Mouse (Mus musculus): ENCODE results near the gene Rapgef5. TPM values are rescaled to one million over a fixed set of nuclear protein-coding genes. Genes with fewer than 3 reads are reported as not detected.

The Rapgef5 gene
- total RNA-seq, 1 experiment = 9.9 TPM

DNA sequence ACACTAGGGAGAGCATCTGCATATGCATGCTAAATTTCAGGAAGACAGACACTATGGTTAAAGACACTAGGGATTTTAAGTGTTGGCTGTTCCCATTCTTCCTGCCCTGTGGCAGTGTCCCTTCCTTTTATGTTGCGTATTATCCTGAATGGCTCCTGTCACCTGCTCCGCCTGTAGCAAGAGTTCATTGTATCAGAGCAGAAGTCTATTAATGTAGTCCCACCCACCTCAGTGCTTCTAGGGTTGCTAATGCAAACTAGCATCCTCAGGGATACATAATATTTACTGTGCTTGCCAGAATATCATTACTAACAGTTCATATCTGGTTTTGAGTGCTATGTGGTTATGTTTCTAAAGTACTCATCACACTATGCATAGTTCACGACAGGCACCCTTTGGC lies 96.4 kb downstream of the Rapgef5 start:
- Histone ChIP-seq H3K27ac (ENCODE audit: insufficient read depth, low read depth, low read length, poor library complexity, severe bottlenecking) (no peak overlapping the region), H3K4me3 (ENCODE audit: insufficient read depth in 1 of 2, low read depth in 1 of 2, low read length in 2 of 2, poor library complexity in 1 of 2, severe bottlenecking in 1 of 2) (no peak overlapping the region), H3K9ac (ENCODE audit: insufficient read depth, low read depth, low read length, poor library complexity, severe bottlenecking) (no peak overlapping the region), H3K36me3 (ENCODE audit: control insufficient read depth, insufficient read depth, low read length, poor library complexity, severe bottlenecking) (no peaks in the 10 kb centered on the region), H3K4me1 (ENCODE audit: control insufficient read depth in 2 of 2, insufficient read depth in 2 of 2, low read length in 2 of 2, poor library complexity in 1 of 2) (peaks cover 2% of the 10 kb centered on the region in 2 experiments; a peak in 1 of 4 replicates), H3K9me3 (ENCODE audit: control insufficient read depth, insufficient read depth, low read depth, low read length) (no peaks in the 10 kb centered on the region)
- no peak for TF ChIP-seq HCFC1 (IDR thresholded peaks at IDR 0.05; ENCODE audit: borderline replicate concordance, insufficient read depth, low read length)
- no peak for TF ChIP-seq MAFK (IDR thresholded peaks at IDR 0.05; ENCODE audit: insufficient read depth, low read depth, low read length)
- no peak for TF ChIP-seq ZNF384 (IDR thresholded peaks at IDR 0.05; ENCODE audit: low read depth, low read length)
- no peak for TF ChIP-seq ZC3H11A (IDR thresholded peaks at IDR 0.05; ENCODE audit: borderline replicate concordance, low read depth, low read length)
- no peak for TF ChIP-seq CHD2 (IDR thresholded peaks at IDR 0.05; ENCODE audit: low read depth, low read length)
- DNase-seq (ENCODE audit: low read depth, low spot score) = no peak
- in situ Hi-C loops (cut with MboI; ENCODE audit: low sequenced_read_pairs in 2 of 2, unreplicated experiment in 2 of 2) = no loop called here

DNA sequence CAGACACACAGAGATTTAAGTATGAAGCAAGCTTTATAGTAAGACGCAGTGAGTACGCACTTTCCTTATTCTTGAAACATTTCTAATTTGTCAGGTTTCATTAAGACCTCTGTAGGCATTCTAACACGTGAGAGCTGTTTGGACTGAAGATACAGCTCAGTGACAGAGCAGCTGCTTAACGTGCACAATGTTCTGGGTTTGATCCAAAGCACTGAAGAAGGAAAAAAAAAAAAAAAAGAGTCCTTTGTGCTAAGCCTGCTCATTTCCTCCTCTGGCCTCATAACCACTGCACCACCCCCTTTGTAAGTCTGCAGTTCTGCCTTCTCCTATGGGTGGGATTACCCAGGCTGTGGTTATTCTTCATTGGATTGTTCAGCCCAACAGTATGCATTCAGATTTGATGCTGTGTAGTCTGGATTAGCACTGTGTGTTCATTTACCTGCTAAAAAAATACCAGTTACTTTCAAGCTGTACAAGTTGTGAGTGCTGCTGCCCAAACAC lies 103.3 kb downstream of the Rapgef5 start:
- no peak for DNase-seq (ENCODE audit: low read depth, low spot score)
- in situ Hi-C loops (cut with MboI; ENCODE audit: low sequenced_read_pairs in 2 of 2, unreplicated experiment in 2 of 2) = no loop called here
- Histone ChIP-seq H3K27ac (ENCODE audit: insufficient read depth, low read depth, low read length, poor library complexity, severe bottlenecking) (no peak overlapping the region), H3K4me3 (ENCODE audit: insufficient read depth in 1 of 2, low read depth in 1 of 2, low read length in 2 of 2, poor library complexity in 1 of 2, severe bottlenecking in 1 of 2) (no peak overlapping the region), H3K36me3 (ENCODE audit: control insufficient read depth, insufficient read depth, low read length, poor library complexity, severe bottlenecking) (no peaks in the 10 kb centered on the region), H3K4me1 (ENCODE audit: control insufficient read depth in 2 of 2, insufficient read depth in 2 of 2, low read length in 2 of 2, poor library complexity in 1 of 2) (peaks cover 0 to 2% of the 10 kb centered on the region in 2 experiments; a peak in 2 of 4 replicates), H3K9ac (ENCODE audit: insufficient read depth, low read depth, low read length, poor library complexity, severe bottlenecking) (no peak overlapping the region), H3K9me3 (ENCODE audit: control insufficient read depth, insufficient read depth, low read depth, low read length) (no peaks in the 10 kb centered on the region)
- no peak for TF ChIP-seq ZC3H11A (IDR thresholded peaks at IDR 0.05; ENCODE audit: borderline replicate concordance, low read depth, low read length)
- TF ChIP-seq CHD2 (IDR thresholded peaks at IDR 0.05; ENCODE audit: low read depth, low read length) = no peak
- TF ChIP-seq HCFC1 (IDR thresholded peaks at IDR 0.05; ENCODE audit: borderline replicate concordance, insufficient read depth, low read length) = no peak
- no peak for TF ChIP-seq ZNF384 (IDR thresholded peaks at IDR 0.05; ENCODE audit: low read depth, low read length)
- no peak for TF ChIP-seq MAFK (IDR thresholded peaks at IDR 0.05; ENCODE audit: insufficient read depth, low read depth, low read length)

DNA sequence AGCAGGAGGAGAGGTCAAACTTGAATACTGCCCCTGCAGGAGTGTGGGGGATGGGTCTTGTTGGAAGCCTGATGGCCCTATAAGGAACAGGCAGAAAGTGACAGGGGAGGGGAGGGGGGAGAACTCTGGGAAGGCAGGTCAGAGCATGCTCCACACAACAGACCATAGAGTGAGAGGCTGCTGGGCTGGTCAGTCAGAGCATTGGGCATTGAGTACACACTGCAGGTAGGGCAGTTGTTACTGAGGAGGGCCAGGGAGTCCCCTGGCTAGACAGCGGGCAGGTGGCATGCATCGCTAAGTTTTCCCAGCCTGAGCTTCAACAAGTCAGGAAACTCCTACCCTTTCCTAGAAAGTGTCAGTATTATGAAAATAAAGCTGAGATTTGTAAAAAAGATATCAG lies 106.7 kb downstream of the Rapgef5 start:
- H3K9ac ChIP-seq (ENCODE audit: insufficient read depth, low read depth, low read length, poor library complexity, severe bottlenecking) = no peak overlapping the region
- H3K9me3 ChIP-seq (ENCODE audit: control insufficient read depth, insufficient read depth, low read depth, low read length) = no peaks in the 10 kb centered on the region
- H3K4me3 ChIP-seq (ENCODE audit: insufficient read depth in 1 of 2, low read depth in 1 of 2, low read length in 2 of 2, poor library complexity in 1 of 2, severe bottlenecking in 1 of 2) = no peak overlapping the region
- in situ Hi-C loops (cut with MboI; ENCODE audit: low sequenced_read_pairs in 2 of 2, unreplicated experiment in 2 of 2) = no loop called here
- peaks cover 0 to 2% of the 10 kb centered on the region in 2 experiments; a peak in 2 of 4 replicates for H3K4me1 ChIP-seq (ENCODE audit: control insufficient read depth in 2 of 2, insufficient read depth in 2 of 2, low read length in 2 of 2, poor library complexity in 1 of 2)
- H3K36me3 ChIP-seq (ENCODE audit: control insufficient read depth, insufficient read depth, low read length, poor library complexity, severe bottlenecking) = no peaks in the 10 kb centered on the region
- H3K27ac ChIP-seq (ENCODE audit: insufficient read depth, low read depth, low read length, poor library complexity, severe bottlenecking) = no peak overlapping the region
- no peak for DNase-seq (ENCODE audit: low read depth, low spot score)
- TF ChIP-seq MAFK (IDR thresholded peaks at IDR 0.05; ENCODE audit: insufficient read depth, low read depth, low read length) (no peak), ZC3H11A (IDR thresholded peaks at IDR 0.05; ENCODE audit: borderline replicate concordance, low read depth, low read length) (no peak), CHD2 (IDR thresholded peaks at IDR 0.05; ENCODE audit: low read depth, low read length) (no peak), ZNF384 (IDR thresholded peaks at IDR 0.05; ENCODE audit: low read depth, low read length) (no peak), HCFC1 (IDR thresholded peaks at IDR 0.05; ENCODE audit: borderline replicate concordance, insufficient read depth, low read length) (no peak)

DNA sequence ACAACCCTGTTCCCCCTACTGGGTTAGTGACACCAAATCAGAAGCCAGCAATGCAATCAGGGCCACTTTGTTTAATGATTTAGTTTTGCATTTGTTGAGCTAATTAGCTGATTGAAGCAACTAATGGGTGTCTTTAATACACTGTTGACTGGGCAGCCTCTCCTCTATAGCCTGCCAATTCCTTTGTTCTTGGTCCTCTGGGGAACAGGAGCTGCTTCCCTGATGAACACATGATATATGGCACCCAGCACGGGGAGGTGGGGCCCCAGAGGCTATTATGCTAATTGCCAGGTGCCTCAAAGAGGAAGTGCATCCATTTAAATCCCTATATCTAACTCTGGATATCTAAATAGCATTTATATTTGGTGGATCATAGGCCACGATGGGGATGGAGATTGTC lies 111.0 kb downstream of the Rapgef5 start:
- Histone ChIP-seq H3K27ac (ENCODE audit: insufficient read depth, low read depth, low read length, poor library complexity, severe bottlenecking) (no peak overlapping the region), H3K36me3 (ENCODE audit: control insufficient read depth, insufficient read depth, low read length, poor library complexity, severe bottlenecking) (no peaks in the 10 kb centered on the region), H3K4me1 (ENCODE audit: control insufficient read depth in 2 of 2, insufficient read depth in 2 of 2, low read length in 2 of 2, poor library complexity in 1 of 2) (peaks cover 0 to 2% of the 10 kb centered on the region in 2 experiments; a peak in 2 of 4 replicates), H3K9me3 (ENCODE audit: control insufficient read depth, insufficient read depth, low read depth, low read length) (no peaks in the 10 kb centered on the region), H3K4me3 (ENCODE audit: insufficient read depth in 1 of 2, low read depth in 1 of 2, low read length in 2 of 2, poor library complexity in 1 of 2, severe bottlenecking in 1 of 2) (no peak overlapping the region), H3K9ac (ENCODE audit: insufficient read depth, low read depth, low read length, poor library complexity, severe bottlenecking) (no peak overlapping the region)
- no peak for TF ChIP-seq MAFK (IDR thresholded peaks at IDR 0.05; ENCODE audit: insufficient read depth, low read depth, low read length)
- no peak for TF ChIP-seq ZC3H11A (IDR thresholded peaks at IDR 0.05; ENCODE audit: borderline replicate concordance, low read depth, low read length)
- no peak for TF ChIP-seq HCFC1 (IDR thresholded peaks at IDR 0.05; ENCODE audit: borderline replicate concordance, insufficient read depth, low read length)
- TF ChIP-seq CHD2 (IDR thresholded peaks at IDR 0.05; ENCODE audit: low read depth, low read length) = no peak
- no peak for TF ChIP-seq ZNF384 (IDR thresholded peaks at IDR 0.05; ENCODE audit: low read depth, low read length)
- DNase-seq (ENCODE audit: low read depth, low spot score) = no peak
- in situ Hi-C loops (cut with MboI; ENCODE audit: low sequenced_read_pairs in 2 of 2, unreplicated experiment in 2 of 2) = no loop called here
